Mouse (Mus musculus) left cerebral cortex, postnatal 36 days (tissue): ENCODE results near the gene Cdc20. TPM values are rescaled to one million over a fixed set of nuclear protein-coding genes. Genes with fewer than 3 reads are reported as not detected.
A peak's percentile ranks its signal among the peaks of the same experiment; 100 is the strongest.

ENCODE experiments used
- DNase-seq, 2 experiments: peaks; one replicate each; pipeline ENCODE4 v3.0.0; 2021 to 2022; ENCODE audit warnings: low spot score in 2 of 2, mixed read lengths in 1 of 2
- intact Hi-C: fragments of 180-260 bp; cut with DNase I; formaldehyde crosslinking; loops from one replicate; pipeline ENCODE4 v1.15.1; 2025
- total RNA-seq, 2 experiments: library from RNA; stranded (reverse); gene quantifications; 2 replicates each; pipeline ENCODE4 v1.2.3; 2021

Cdc20 gene
- total RNA-seq = 1 to 10 TPM; 1.3 to 1.6 TPM

GRCm38 (mm10) chr4:118436820-118437603, at the start of gene Cdc20:
Gene Cdc20, minus strand, starts transcription at chr4:118437352.
- intact Hi-C loops = loop anchor here (5.0 kb wide), 1 partner anchor 105 kb away; the partner anchor contains the start of gene Tmem125
- peak; percentile 86 to 89 for DNase-seq

GRCm38 (mm10) chr4:118476773-118477530, 39.8 kb upstream of the Cdc20 start:
- DNase-seq = no peak
- intact Hi-C loops = no loop called here

DNA sequence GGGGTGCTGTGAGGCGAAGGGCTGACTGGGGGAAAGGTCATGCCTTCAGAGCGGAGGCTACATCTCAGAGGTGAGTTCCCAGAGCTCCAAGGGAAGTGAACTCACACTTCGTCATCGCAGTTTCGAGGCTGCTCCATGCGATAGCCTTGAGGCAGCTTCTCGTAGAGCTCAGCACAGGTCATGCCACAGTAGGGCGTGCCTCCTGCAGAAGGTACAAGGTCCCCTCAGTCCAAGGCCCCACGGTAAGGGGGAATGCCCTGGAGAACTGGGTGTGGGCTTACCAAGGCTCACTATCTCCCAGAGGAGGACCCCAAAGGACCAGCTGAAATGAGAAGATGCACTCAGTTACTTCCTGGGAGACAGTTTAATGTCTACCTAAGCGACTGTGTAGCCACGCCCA, 35.5 kb upstream of the Cdc20 start:
- intact Hi-C loops = no loop called here
- no peak for DNase-seq

DNA sequence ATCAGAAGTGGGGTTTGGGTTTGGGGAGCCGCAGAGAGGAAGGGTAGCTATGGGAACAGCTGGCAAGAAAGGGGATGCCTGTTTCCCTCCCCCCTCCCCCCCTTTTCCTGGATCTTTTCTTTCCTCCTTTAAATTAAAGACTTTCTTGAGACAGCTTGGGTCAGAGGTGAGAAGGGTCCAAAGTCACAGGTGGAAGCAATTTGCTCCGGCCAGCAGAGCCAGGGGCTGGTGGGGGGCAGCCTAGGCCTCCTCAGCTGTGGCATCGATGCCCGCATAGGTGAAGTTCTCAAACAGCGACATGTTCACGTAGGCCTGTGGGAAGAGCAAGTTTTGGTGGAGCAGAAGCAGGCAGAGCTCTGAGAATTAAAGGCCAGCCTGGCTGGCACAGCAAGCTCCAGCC, 34.1 kb upstream of the Cdc20 start:
- DNase-seq = no peak

GRCm38 (mm10) chr4:118465697-118466163, 28.6 kb upstream of the Cdc20 start:
- DNase-seq = no peak
- intact Hi-C loops = no loop called here

More for the DNA sequence above, 34.1 kb upstream of the Cdc20 start:
- intact Hi-C loops = no loop called here

DNA sequence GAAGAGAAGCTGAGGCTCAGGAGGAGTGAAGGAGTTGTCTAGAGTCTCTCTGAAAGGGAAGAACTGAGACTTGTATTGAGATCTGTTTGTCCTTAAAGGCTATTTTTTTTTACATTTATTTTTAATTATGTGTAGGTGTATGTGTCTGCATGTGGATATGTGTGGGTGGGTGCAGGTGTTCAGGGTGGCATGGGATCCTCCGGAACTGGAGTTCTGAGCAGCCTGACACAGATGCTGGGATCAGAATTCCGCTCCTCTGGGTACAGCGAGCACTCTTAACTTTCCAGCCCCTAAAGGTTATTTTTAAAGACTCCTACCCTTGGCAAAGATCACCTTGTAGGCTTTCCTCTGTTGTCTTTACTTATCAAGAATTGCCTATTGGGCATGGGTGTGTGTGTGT, 27.8 kb upstream of the Cdc20 start:
- intact Hi-C loops = no loop called here
- DNase-seq = peak; percentile 35 to 42

- intact Hi-C loops = no loop called here
- peak; percentile 26 to 32 for DNase-seq
Observed at GRCm38 (mm10) chr4:118457345-118457975, 20.3 kb upstream of the Cdc20 start, which contains the start of gene Mpl. Gene Mpl, minus strand, starts transcription at chr4:118457513.

- intact Hi-C loops = loop anchor here (10.0 kb wide), 1 partner anchor 118 kb away; no protein-coding TSS in a partner anchor
- no peak for DNase-seq
Observed at GRCm38 (mm10) chr4:118446415-118447153, 9.4 kb upstream of the Cdc20 start.

- DNase-seq = peak; percentile 28 to 29
- intact Hi-C loops = loop anchor here (10.0 kb wide), 1 partner anchor 119 kb away; no protein-coding TSS in a partner anchor
Observed at GRCm38 (mm10) chr4:118445781-118446414, 8.7 kb upstream of the Cdc20 start.

DNA sequence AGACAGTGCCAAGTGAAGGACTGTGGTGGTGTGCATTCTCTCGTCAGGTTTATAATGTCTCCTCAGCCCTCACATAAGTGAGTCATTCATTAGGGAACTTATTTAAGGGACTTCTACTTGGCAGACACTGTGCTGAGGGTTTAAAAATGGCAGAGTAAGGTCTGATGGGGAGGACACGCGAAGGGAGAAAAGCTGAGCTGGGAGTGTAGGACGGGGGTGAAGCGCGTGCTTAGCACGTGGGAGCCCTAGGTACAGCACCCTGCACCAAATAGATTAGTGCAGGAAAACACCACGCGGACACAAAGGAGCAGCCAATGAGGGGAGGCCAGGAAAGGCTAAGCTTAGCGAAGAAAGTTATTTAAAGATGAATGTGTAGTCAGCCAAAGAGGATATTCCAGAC, 7.9 kb upstream of the Cdc20 start:
- intact Hi-C loops = loop anchor here (10.0 kb wide), 1 partner anchor 120 kb away; no protein-coding TSS in a partner anchor
- peak; percentile 25 to 38 for DNase-seq

- no peak for DNase-seq
- intact Hi-C loops = loop anchor here (5.0 kb wide), 1 partner anchor 104 kb away; the partner anchor contains the start of gene Tmem125
Observed at GRCm38 (mm10) chr4:118437829-118438253, 689 bp upstream of the Cdc20 start.

DNA sequence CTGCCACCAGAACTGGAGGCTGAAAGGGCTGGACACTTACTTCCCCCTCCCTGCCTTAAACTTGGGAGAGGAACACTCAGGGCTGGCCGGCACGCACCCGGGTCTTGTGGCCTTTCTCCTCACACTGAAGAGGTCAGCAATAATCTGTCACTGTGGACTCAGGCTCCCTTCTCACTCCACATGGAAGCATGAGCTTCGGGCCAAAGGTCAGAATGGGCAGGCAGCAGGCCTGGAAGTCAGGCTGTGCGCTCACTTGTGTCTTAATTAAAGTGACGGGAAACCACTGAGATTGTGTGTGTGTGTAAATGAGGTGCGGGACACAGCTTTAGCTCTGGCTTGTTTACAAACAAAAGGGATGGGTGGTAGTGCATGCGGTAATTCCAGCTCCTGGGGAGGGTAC, 4.8 kb downstream of the Cdc20 start:
- no peak for DNase-seq
- intact Hi-C loops = no loop called here

DNA sequence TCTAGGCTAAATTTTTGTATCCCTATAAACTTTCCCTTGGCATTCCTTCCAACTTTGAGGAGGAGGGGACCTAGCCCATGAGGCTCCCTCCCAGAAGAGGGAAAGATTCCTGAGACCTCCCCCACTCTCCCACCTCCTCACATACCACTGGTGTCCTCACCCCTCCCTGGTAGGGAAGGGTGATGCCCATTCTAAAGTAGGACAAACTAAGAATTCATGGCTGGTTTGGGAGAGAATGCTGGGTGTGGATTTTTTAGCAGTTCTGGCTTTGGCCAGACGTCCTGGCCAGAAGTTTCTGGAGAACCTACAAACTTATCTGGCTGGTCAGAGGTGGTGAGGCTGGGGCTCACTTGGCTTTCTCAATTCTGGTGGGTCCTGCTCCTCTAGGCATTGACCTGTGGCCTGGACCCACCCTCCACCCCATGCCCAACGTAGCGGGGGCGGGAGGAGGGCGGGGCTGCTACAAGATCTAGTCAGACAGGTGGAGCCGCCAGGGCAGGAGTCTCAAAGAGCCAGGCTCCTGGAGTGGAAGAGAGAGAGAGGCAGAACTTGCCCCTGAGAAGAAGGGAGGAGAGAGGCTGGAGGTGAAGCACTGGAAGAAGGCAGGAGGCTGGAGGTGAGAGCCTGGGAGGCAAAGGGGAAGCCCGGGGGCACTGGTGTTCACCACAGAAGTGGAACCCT, 7.8 kb downstream of the Cdc20 start:
- intact Hi-C loops = no loop called here
- no peak for DNase-seq

DNA sequence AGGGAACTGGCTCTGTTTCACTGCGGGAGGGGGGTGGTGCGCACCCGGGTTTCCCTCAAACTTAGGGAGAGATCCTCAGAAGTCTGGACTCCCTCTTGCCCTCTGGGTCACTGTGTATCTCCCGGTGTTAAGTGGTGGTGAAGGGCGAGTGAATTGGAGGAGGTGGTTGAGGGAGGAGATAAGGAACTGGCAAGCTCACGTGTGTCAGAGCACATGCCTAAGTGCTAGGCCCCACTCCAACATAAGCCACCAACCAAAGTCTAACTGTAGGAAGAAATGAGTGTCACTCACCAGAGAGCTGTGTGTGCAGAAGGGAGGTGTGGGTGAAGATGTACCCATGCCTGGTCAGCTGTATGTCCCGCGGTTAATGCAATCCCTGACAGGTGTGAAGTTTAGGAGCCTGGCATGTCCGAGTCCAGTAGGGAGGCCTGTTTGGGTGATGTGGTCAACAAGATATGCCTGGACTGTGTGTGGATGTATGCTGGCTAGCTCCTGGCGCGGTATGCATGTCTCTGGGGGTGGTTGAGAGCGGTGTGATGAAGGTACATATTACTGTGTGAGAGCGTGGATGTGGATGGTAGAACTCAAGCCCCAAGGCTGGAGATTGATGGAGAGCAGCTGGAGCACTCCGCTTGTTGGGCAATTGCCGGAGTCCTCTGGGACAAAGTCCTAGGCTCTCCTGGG, 8.5 kb downstream of the Cdc20 start:
- intact Hi-C loops = no loop called here
- DNase-seq = no peak

GRCm38 (mm10) chr4:118427768-118428451, 9.2 kb downstream of the Cdc20 start, which contains the start of gene Elovl1:
Gene Elovl1, plus strand, starts transcription at chr4:118428093.
- DNase-seq = peak; percentile 66 to 70
- intact Hi-C loops = no loop called here

DNA sequence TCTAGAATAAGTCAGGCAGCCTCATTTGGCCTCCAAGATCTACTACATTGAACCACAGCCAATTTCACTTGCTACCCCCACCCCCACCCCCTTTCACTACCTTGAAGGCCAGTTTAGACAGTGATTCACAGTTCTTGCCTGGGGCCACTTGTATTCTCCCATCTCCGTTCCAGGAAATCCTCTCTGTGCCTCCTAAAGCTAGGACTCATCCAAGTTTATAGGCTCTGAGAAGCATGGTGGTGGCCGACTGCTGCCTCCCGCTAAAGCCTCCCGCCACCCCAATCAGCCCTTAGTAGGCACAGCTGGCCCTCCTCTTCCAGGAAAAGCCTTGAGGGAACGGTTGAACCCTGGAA, 9.8 kb downstream of the Cdc20 start:
- DNase-seq = no peak
- intact Hi-C loops = no loop called here

DNA sequence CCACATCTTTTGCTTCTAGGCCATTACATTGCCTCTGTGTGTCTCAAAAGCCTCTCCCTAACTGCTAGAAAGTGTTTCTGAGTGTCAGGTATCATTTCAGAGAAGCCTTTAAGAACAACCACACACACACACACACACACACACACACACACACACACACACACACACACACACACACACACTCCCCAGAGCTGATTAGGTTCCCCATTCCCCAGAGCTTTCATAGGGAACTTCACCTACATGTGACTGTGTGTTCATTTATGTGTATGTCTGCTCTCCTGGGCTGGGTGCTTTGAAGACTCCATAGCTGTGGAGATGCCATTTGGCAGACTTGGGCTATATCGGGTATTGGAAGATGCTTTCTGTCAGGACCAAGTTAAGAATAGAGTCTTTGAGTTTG, 11.8 kb downstream of the Cdc20 start:
- intact Hi-C loops = no loop called here
- DNase-seq = no peak
